Mouse (Mus musculus) bone marrow, adult 2 months (tissue): ENCODE measurements around the gene Igfbp6. TPM values are rescaled to one million over a fixed set of nuclear protein-coding genes. Genes with fewer than 3 reads are reported as not detected.
A peak's percentile ranks its signal among the peaks of the same experiment; 100 is the strongest.

ENCODE experiments used
- H3K27ac ChIP-seq: fragments of 200-500 bp; 2 replicates; pipeline ENCODE4 v1.5.1; 2012; ENCODE audit warnings: low read depth, mild to moderate bottlenecking, control low read depth, inconsistent platforms, low read length; ENCODE audit not compliant: control insufficient read depth, poor library complexity, insufficient read depth
- H3K4me1 ChIP-seq: fragments of 200-500 bp; 2 replicates; pipeline ENCODE4 v1.6.1; 2011; ENCODE audit warnings: low read length; ENCODE audit not compliant: control insufficient read depth, insufficient read depth
- H3K4me3 ChIP-seq: fragments of 200-500 bp; replicated peaks from 2 replicates; pipeline ENCODE3; 2011; ENCODE audit warnings: mild to moderate bottlenecking, low read depth, low read length, control low read depth; ENCODE audit not compliant: control insufficient read depth
- CTCF ChIP-seq: fragments of 200-500 bp; IDR thresholded peaks from 2 replicates; pipeline ENCODE4 v1.5.1; 2011; ENCODE audit warnings: low read length, control low read depth; ENCODE audit not compliant: control insufficient read depth, insufficient read depth
- POLR2A ChIP-seq: fragments of 200-500 bp; IDR thresholded peaks from 2 replicates; pipeline ENCODE4 v1.6.1; 2011; ENCODE audit warnings: low read depth, mild to moderate bottlenecking, control low read depth, low read length, borderline replicate concordance; ENCODE audit not compliant: control insufficient read depth
- WGBS: fragments of 180-500 bp; shearing (Covaris S2); methylation state at CpG from one replicate; pipeline ENCODE4 v1.1.7; 2018; 5-methylcytosine and 5-hydroxymethylcytosine counted together
- polyA plus RNA-seq: library from polyadenylated mRNA; stranded (reverse); fragments of >200 nt; gene quantifications from 2 replicates; pipeline ENCODE4 v1.2.4, GENCODE M21; 2011; ENCODE audit warnings: low replicate concordance; ENCODE audit not compliant: missing spikeins, insufficient read depth, insufficient read length

Gene Igfbp6
- polyA plus RNA-seq, 1 experiment = not detected

- 89% methylated on average over 8 of the region's 8 CpGs for WGBS
- TF ChIP-seq CTCF (no peak), POLR2A (no peak)
Observed at GRCm38 (mm10) chr15:102119121-102119830, 24.9 kb upstream of the Igfbp6 start.

GRCm38 (mm10) chr15:102119831-102120170 lies 24.4 kb upstream of the Igfbp6 start:
- 84% methylated on average over 2 of the region's 2 CpGs for WGBS
- Histone ChIP-seq H3K27ac (no peak overlapping the region), H3K4me3 (no peak overlapping the region), H3K4me1 (no peaks in the 10 kb centered on the region)
- TF ChIP-seq POLR2A = no peak
- no peak for TF ChIP-seq CTCF

More at GRCm38 (mm10) chr15:102119121-102119830, 24.9 kb upstream of the Igfbp6 start:
- Histone ChIP-seq H3K4me1 (no peaks in the 10 kb centered on the region), H3K4me3 (no peak overlapping the region), H3K27ac (no peak overlapping the region)

- Histone ChIP-seq H3K4me1 (no peaks in the 10 kb centered on the region), H3K27ac (no peak overlapping the region), H3K4me3 (no peak overlapping the region)
- TF ChIP-seq POLR2A (no peak), CTCF (no peak)
- WGBS = 86% methylated on average over 5 of the region's 5 CpGs
Observed at GRCm38 (mm10) chr15:102120530-102120929, 23.6 kb upstream of the Igfbp6 start.

GRCm38 (mm10) chr15:102126303-102126702 lies 17.9 kb upstream of the Igfbp6 start:
- H3K4me1 ChIP-seq = no peaks in the 10 kb centered on the region
- no peak overlapping the region for H3K27ac ChIP-seq
- H3K4me3 ChIP-seq = no peak overlapping the region
- TF ChIP-seq CTCF (no peak), POLR2A (no peak)
- WGBS = 64% methylated on average over 2 of the region's 2 CpGs

- Histone ChIP-seq H3K27ac (no peak overlapping the region), H3K4me1 (no peaks in the 10 kb centered on the region; the same call in 1 of the 2 replicates), H3K4me3 (no peak overlapping the region)
- 94% methylated on average over 9 of the region's 9 CpGs for WGBS
- no peak for TF ChIP-seq CTCF
- TF ChIP-seq POLR2A = no peak
Observed at GRCm38 (mm10) chr15:102133314-102133713, 10.8 kb upstream of the Igfbp6 start.

GRCm38 (mm10) chr15:102134709-102135108 lies 9.5 kb upstream of the Igfbp6 start:
- Histone ChIP-seq H3K27ac (no peak overlapping the region), H3K4me1 (no peaks in the 10 kb centered on the region; the same call in 1 of the 2 replicates), H3K4me3 (no peak overlapping the region)
- TF ChIP-seq POLR2A = no peak
- no peak for TF ChIP-seq CTCF
- WGBS = 92% methylated on average over 2 of the region's 2 CpGs

GRCm38 (mm10) chr15:102135522-102136128 lies 8.5 kb upstream of the Igfbp6 start:
- TF ChIP-seq POLR2A = no peak
- TF ChIP-seq CTCF = no peak
- H3K27ac ChIP-seq = peak overlapping the region; percentile 57
- 1% methylated on average over 35 of the region's 35 CpGs for WGBS

GRCm38 (mm10) chr15:102136129-102136758 lies 7.9 kb upstream of the Igfbp6 start, which contains the start of gene Spryd3:
Spryd3 (minus strand) TSS chr15:102136234.
- H3K4me3 ChIP-seq = peak within 1 kb of the TSS; percentile 86
- TF ChIP-seq POLR2A = peak; percentile 62
- no peak for TF ChIP-seq CTCF
- 1% methylated on average over 50 of the region's 50 CpGs for WGBS
- H3K27ac ChIP-seq = peak within 1 kb of the TSS; percentile 57
- no peaks in the 10 kb centered on the region; the same call in 1 of the 2 replicates for H3K4me1 ChIP-seq

More at GRCm38 (mm10) chr15:102135522-102136128, 8.5 kb upstream of the Igfbp6 start:
- no peaks in the 10 kb centered on the region; the same call in 1 of the 2 replicates for H3K4me1 ChIP-seq
- H3K4me3 ChIP-seq = peak overlapping the region; percentile 86
